Mouse (Mus musculus) liver, adult 2 months (tissue): ENCODE data around the gene Zfp446. TPM values are rescaled to one million over a fixed set of nuclear protein-coding genes. Genes with fewer than 3 reads are reported as not detected.

Experiments used
- DNase-seq: peaks from one replicate; pipeline ENCODE4 v3.0.0-alpha.2; 2011; ENCODE audit warnings: low read depth, low spot score; ENCODE audit errors: extremely low read depth
- H3K27ac ChIP-seq: fragments of 200-500 bp; replicated peaks from 2 replicates; pipeline ENCODE4 v1.5.1; 2012; ENCODE audit warnings: low read depth, mild to moderate bottlenecking, control low read depth, inconsistent platforms, low read length; ENCODE audit not compliant: insufficient read depth
- H3K27me3 ChIP-seq: fragments of 200-500 bp; 2 replicates; pipeline ENCODE4 v1.6.1; 2012; ENCODE audit warnings: mild to moderate bottlenecking, moderate library complexity, low read length, inconsistent platforms; ENCODE audit not compliant: control insufficient read depth, insufficient read depth
- H3K36me3 ChIP-seq: fragments of 200-500 bp; 2 replicates; pipeline ENCODE4 v1.6.1; 2012; ENCODE audit warnings: low read length, inconsistent platforms; ENCODE audit not compliant: control insufficient read depth, insufficient read depth
- H3K4me1 ChIP-seq: fragments of 200-500 bp; 2 replicates; pipeline ENCODE4 v1.6.1; 2011; ENCODE audit warnings: low read length; ENCODE audit not compliant: control insufficient read depth, insufficient read depth
- H3K4me3 ChIP-seq: fragments of 200-500 bp; 2 replicates; pipeline ENCODE4 v1.5.1; 2011; ENCODE audit warnings: low read depth, mild to moderate bottlenecking, control low read depth, low read length, moderate library complexity; ENCODE audit not compliant: insufficient read depth
- H3K79me2 ChIP-seq: fragments of 200-500 bp; 2 replicates; pipeline ENCODE4 v1.6.1; 2012; ENCODE audit warnings: inconsistent platforms, mild to moderate bottlenecking, low read length, moderate library complexity; ENCODE audit not compliant: control insufficient read depth, insufficient read depth
- H3K9ac ChIP-seq: fragments of 200-500 bp; 2 replicates; pipeline ENCODE4 v1.6.1; 2012; ENCODE audit warnings: low read depth, mild to moderate bottlenecking, control low read depth, inconsistent platforms, low read length
- CTCF ChIP-seq: fragments of 200-500 bp; IDR thresholded peaks from 2 replicates; pipeline ENCODE4 v1.5.1; 2011; ENCODE audit warnings: low read depth, low read length, control low read depth
- POLR2A ChIP-seq: fragments of 200-500 bp; IDR thresholded peaks from 2 replicates; pipeline ENCODE4 v1.6.1; 2011; ENCODE audit warnings: low read length, control low read depth; ENCODE audit not compliant: insufficient read depth; ENCODE audit errors: extremely low read depth
- WGBS: fragments of 180-500 bp; shearing (Covaris S2); methylation state at CpG from one replicate; pipeline ENCODE4 v1.1.7; 2018; 5-methylcytosine and 5-hydroxymethylcytosine counted together
- polyA plus RNA-seq: library from polyadenylated mRNA; depleted of rRNA; stranded (reverse); fragments of >200 nt; gene quantifications from 2 replicates; pipeline ENCODE4 v1.2.3, GENCODE M21; 2012
- total RNA-seq: library from RNA; depleted of rRNA; stranded (reverse); fragments of >200 nt; gene quantifications from 2 replicates; pipeline ENCODE4 v1.2.3, GENCODE M21; 2014

Zfp446 gene
- total and polyA plus RNA-seq, 2 experiments = 1.3 to 3.6 TPM

DNA sequence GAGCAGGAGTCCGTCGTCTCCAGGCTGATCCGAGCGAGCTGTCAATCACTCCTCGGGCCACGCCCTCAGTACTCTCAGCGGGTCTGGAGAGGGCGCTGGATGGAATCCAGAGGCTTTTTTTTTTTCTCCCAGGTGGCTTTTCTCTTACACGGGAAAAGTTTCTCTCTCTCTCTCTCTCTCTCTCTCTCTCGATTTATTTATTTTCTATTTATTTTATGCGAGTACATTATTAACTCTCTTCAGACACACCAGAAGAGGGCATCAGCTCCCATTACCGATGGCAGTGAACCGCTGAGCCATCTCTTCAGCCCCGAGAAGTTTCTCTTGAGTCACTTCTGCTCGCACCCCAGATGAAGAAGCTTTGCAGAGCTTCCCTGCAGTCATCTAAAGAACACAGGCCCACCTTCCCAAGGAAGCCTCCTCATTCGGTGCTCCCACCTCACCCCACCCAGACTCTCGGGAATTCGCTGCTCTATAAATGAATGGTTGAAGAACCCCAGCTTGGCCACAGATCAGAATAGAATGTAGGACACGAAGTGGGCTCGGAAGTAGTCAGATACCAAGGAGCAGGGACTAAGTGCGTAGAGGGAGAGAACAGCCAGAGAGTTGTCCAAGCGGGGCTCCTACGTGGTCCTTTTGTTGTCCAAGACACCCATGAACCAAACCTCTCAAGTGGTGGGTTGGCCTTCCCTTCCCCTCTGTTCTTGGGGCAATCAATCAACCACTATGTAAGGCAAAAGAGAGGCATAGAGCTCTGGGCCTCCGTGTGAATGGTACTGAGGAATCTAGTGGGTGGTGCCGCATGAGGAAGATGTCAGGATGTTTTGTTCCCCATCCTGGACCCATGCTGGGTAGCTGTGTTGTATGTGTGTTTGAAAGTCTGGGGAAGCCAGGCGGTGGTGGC is 32.6 kb downstream of the Zfp446 start, which contains the start of gene Zbtb45:
Gene Zbtb45, minus strand, starts transcription at position 30 of the 904 bp plus-strand sequence.
- peak within 1 kb of the TSS; percentile 66 for H3K27ac ChIP-seq
- peak within 1 kb of the TSS; percentile 83 for H3K9ac ChIP-seq
- no peaks in the 10 kb centered on the region for H3K79me2 ChIP-seq
- H3K36me3 ChIP-seq = no peaks in the 10 kb centered on the region
- DNase-seq = no peak
- H3K4me1 ChIP-seq = peaks cover 12% of the 10 kb centered on the region
- TF ChIP-seq POLR2A (no peak), CTCF (0 out of 2 replicates have a peak, but pooled peaks have one; percentile 0)
- peak within 1 kb of the TSS; percentile 68 for H3K4me3 ChIP-seq
- no peaks in the 10 kb centered on the region for H3K27me3 ChIP-seq
- 17% methylated on average over 26 of the region's 26 CpGs for WGBS

DNA sequence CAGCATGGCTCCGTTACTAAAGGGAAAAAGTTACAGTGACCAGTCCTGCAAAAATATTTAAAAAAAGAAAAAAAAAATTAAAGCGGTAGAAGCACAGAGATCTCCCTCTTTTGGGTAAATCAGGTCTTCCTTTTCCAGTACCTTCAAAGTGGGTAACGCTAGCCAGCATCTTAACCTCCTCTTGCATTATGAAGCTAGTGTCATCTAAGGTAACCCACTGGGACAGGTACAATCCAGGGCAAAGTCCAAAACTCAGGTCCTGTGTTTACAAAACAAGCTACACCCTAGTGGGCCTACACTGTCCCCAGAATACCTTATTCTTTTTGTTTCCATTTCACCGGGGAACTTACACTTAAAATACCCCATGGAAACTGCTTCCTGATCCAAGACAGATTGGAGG is 36.0 kb downstream of the Zfp446 start:
- peak; percentile 75 for DNase-seq
- H3K9ac ChIP-seq = no peak overlapping the region
- H3K79me2 ChIP-seq = no peaks in the 10 kb centered on the region
- TF ChIP-seq POLR2A (no peak), CTCF (no peak)
- no peaks in the 10 kb centered on the region for H3K36me3 ChIP-seq
- 0 out of 2 replicates have a peak overlapping the region, but pooled peaks have one; percentile 51 for H3K27ac ChIP-seq
- H3K4me3 ChIP-seq = no peak overlapping the region
- H3K27me3 ChIP-seq = no peaks in the 10 kb centered on the region
- WGBS = 41% methylated on average over 4 of the region's 4 CpGs
- H3K4me1 ChIP-seq = peaks cover 18% of the 10 kb centered on the region

DNA sequence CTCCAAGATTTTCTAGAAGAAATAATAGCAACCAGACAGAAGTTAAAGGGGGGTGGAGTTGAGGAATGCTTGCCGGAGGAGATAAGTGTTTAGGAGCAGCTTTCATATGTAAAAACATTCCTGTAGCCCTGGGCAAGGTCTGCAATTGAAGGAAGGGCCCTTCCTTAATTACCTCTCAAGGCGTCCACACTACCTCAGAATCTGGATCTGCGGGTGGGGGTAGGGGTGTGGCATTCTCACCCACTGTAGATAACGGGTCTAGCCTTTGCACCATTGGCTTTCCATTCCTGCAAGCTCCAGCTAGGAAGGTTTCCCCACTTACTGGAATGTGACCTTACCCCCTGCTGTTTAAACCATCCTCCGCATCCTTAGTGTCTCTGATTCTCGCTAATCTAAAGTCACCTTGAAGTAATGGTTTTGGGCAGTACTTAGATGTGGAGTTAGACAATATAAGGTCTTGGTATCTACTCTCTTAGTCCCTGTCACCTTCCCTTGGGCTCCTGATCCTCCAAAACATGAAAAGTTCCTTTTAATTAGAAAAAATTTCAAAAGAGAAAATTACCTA is 36.7 kb downstream of the Zfp446 start:
- Histone ChIP-seq H3K27me3 (no peaks in the 10 kb centered on the region), H3K79me2 (no peaks in the 10 kb centered on the region), H3K4me3 (no peak overlapping the region), H3K9ac (no peak overlapping the region), H3K36me3 (no peaks in the 10 kb centered on the region), H3K4me1 (peaks cover 18% of the 10 kb centered on the region), H3K27ac (no peak overlapping the region)
- TF ChIP-seq CTCF (no peak), POLR2A (no peak)
- WGBS = 81% methylated on average over 6 of the region's 6 CpGs
- no peak for DNase-seq

DNA sequence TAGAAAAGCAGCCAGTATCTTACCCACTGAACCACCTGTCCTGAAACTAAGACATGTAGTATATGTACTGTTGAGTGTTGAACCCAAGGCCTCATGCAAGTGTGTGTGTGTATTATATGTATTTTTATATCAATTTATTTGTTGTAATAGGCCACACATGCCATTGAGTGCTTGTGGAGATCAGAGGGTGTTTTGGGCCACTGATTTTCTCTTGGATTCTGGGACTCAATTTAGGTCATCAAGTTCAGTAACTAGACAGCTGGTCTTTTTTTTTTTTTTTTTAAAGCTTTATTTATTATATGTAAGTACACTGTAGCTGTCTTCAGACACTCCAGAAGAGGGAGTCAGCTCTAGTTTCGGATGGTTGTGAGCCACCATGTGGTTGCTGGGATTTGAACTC is 37.6 kb downstream of the Zfp446 start:
- DNase-seq = no peak
- H3K27me3 ChIP-seq = no peaks in the 10 kb centered on the region
- no peaks in the 10 kb centered on the region for H3K79me2 ChIP-seq
- 89% methylated on average over 1 of the region's 1 CpGs for WGBS
- no peak overlapping the region for H3K27ac ChIP-seq
- no peak overlapping the region for H3K4me3 ChIP-seq
- no peaks in the 10 kb centered on the region for H3K36me3 ChIP-seq
- H3K9ac ChIP-seq = no peak overlapping the region
- H3K4me1 ChIP-seq = peaks cover 17% of the 10 kb centered on the region
- TF ChIP-seq POLR2A (no peak), CTCF (no peak)

DNA sequence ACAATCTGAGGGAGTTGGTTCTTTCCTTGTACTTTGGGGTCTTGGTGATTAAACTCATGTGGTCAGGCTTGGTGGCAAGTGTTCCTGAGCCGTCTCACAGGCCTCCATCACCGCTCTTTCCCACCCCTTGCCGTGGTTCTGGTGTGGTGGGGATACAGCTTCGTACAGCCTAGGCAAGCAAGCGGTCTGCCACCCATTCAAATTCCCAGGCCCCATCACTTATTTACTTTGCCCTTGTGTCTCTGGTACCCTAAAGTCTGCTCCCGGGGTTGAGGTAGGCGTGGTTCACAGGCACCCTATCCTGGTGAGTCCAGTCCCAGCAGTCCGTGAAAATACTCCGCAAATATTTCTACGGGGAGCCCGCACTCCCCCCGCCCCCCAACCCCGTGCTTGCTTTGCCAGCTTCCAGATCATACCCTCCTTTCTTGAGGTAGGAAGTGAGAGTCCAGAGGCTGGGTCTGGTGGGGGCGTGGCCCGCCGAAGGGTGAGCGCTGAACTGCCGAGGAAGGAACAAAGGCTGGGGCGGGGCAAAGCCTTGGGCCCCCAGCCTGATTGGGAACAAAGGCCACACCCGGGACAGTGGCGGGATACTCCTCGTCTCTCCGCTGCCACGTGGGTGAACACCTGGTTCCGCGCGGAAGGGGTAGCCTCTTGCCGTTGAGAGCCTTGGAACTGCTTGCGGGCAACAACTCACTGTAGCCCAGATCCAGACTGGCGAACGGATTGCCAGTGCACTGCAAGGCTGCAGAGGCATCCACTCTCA is 45.3 kb downstream of the Zfp446 start:
- WGBS = 13% methylated on average over 31 of the region's 31 CpGs
- Histone ChIP-seq H3K4me3 (peak overlapping the region; percentile 57), H3K79me2 (peaks cover 13% of the 10 kb centered on the region), H3K27ac (no peak overlapping the region), H3K27me3 (no peaks in the 10 kb centered on the region), H3K4me1 (peaks cover 10% of the 10 kb centered on the region), H3K9ac (peak overlapping the region; percentile 36), H3K36me3 (peaks cover 16% of the 10 kb centered on the region)
- TF ChIP-seq POLR2A (no peak), CTCF (no peak)
- peak; percentile 40 for DNase-seq
